Mouse (Mus musculus): Measurements from ENCODE around the gene Meis2.

DNA sequence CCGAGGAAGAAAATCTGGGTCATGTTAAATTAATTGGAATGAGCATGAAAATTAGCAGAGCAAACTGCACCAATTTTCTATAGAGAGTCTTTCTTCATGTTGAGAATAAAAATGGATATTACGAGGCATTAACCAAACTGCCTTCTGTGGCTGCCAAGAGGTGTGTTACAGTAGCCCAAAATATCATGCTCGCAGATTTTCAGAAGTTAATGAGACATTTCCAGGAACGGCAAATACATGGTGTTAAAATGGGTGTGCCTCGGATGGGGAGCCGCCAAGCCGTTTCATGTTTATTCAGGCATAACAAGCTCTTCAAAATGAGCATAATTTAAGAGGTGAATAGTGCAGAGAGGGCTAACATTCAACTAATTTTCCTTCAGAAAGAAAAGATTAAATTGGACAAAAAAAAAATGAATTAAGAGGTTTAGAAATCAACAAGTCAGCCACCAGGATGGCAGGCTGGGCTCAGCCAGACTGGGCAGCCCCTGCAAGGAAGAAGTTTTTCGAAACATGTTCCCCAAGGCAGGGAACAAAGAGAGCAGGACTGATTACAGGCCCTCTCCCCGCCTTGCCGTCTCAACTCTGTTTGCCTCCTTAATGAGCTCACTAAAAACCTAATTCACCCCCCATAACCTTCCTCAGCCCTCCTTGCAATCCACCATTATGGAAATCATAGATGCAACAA lies 46.7 kb downstream of the Meis2 start:
- no peak for TF ChIP-seq CTCF (conservative IDR thresholded peaks at IDR 0.05; ENCODE audit: low read length)
- TF ChIP-seq POU5F1 (IDR thresholded peaks at IDR 0.05; ENCODE audit: borderline replicate concordance, low read length): no peak
